Mouse (Mus musculus): ENCODE measurements at regions not wholly inside any gene's neighbourhood (a gene's known extent, or its start where the extent isn't known, plus 50 kb on each side); places are given as distances from the start of the nearest gene placed in this dataset.

DNA sequence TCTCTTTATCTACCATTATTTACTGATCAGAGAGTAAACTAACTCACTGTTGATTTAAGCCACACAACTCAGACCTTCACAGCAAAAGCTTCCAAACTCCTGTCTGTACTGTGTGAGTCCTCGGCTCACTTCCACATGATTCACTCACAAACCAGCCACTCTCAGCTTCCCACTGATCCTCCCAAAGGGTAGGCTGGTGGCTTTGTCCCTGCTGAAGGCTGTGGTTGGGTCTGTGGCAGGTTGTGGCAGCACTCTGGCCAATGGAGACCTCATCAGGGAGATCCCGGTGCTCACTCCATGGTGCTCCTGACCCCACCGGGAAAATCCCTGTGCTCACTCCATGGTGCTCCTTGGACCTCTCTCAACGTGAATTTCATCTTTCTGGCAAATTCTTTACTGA, 170.1 kb downstream of the Gas1 start:
- no peak for DNase-seq (ENCODE audit: low spot score in 2 of 2)

DNA sequence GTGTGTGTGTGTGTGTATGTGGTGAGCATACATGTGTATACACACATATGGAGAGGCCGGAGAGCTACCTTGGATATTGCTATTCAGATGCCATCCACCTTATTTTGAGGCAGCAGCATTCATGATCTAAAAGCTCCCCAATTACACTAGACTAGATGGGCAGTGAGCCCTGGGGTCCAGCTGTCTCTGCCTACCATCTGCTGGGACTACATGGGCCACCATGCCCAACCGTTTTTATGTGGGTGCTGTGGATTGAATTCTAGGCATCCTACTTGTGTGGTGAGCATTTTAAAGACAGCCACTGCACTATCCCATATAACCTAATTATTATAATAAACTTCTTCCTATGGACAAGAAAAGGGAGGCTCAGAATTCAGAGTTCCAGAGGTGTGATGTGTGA, 172.6 kb downstream of the Gas1 start:
- DNase-seq (ENCODE audit: low spot score in 2 of 2) = no peak

DNA sequence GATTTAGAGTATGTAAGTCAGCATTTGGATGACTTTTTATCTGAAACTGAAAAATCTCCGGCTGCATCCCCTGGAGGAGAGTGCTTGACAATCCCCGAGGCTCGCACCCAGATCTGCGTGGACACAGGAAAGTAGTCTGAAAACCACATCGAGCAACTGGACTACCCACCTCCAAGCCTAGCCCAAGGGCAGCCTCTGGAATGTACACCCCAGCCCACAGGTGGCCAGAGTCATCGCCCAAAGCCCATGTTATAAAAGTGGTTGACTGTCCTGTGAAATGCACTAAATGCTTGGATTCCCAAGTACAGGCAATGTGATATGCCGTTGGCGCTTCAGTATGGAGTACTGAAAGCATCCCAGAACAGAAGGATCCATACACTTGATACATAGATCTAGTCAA, 175.1 kb downstream of the Gas1 start:
- no peak for DNase-seq (ENCODE audit: low spot score in 2 of 2)

DNA sequence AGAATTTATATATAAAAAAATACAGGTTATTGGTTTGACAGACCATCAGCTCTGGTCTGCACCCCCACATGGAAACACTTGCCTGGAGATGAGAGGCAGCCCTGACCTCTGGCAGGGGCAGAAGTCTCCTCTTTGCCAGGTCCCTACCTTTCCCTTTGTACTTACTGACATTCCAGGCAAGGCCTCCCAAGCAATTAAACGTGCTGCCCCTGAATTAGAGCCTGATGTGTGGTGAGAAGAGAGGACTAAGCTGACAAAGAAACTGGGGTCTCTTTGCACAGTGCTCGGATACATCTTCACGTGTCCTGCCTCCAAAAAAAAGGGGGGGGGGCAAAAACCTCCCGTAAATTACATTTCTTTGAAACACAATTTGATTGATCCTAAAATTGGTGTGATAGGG, 175.5 kb downstream of the Gas1 start:
- no peak for DNase-seq (ENCODE audit: low spot score in 2 of 2)

DNA sequence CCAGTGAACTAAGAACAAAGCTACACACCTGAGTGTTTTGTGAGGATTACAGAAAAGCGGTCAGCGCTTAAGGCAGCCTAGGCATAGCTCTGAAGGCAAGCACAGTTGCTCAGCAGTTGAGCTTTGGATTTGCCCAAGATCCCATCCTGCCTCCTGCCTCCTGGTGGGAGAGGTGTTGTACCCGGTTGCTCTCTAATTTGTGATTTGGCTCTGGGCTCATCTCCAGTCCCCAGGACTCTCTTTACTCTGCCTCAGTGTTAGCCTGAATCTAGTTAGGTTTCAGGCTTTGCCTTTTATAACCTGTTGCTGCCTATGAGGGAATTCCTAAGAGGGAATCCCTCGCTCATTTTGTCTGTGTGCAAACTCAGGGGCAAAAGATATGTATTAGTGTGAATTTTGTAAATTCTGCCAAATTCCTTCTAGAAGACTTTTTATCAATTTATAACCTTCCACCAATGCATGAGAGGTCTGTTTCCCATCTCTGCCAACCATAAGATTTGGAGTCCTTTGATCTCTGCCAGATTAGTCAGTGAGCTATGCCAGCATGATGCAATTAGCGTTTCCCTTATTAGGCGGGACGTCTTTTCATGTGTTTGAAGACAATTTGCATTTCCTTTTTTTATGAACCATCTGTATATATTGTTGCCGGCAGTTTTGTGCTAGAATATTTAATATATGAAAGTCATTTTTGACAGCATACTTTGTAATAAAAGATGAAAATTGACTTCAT, 176.4 kb downstream of the Gas1 start:
- no peak for DNase-seq (ENCODE audit: low spot score in 2 of 2)

DNA sequence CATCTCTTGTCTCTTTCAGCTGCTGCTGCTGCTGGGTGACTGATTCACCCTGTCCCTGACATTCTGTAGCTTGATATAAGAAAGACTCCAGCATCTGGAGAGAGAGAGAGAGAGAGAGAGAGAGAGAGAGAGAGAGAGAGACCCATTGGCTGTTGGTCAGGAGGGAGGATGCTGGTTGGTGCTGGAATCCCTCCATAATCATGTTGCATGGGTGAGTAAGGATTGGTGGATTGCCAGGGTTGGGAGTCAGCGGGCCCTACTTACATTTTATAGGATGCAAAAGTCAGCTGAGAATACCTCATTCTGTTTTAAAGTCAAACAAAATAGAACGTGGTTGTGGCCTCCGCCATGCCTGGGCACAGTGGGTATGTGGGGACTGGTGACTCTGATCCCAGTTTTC, 174.5 kb upstream of the Tut7 start:
- DNase-seq (ENCODE audit: low spot score in 2 of 2) = no peak

DNA sequence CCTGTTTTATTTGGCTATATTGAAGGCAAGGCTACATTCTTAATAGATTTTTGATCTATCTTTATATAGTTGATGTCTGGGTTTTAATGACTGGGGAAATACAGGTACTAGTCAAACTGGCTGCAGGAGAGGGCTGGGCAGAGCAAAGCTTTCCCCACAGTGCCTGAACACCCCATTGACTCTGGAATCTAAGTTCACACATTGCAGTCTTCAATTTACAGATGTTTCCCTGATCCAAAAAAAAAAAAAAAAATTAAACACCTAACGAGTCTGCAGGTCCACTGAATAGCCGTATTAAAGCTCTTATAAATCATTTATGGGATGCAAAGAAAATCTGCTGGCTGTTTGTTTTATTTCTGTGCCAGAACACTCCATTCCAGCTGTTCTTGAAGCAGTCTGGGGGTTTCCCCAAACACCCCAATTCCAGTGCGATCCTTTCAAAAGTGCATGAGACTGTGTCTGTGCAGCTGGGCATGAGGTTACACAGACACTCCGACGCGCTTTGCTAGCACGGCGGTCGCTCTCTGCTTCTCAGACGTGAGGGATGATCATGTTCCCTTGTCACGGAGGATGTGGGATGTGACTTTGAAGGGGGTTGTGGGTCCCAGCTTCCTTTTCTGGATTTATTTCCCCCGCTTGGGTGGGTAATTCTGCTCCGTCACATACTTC, 173.3 kb upstream of the Tut7 start:
- no peak for DNase-seq (ENCODE audit: low spot score in 2 of 2)

DNA sequence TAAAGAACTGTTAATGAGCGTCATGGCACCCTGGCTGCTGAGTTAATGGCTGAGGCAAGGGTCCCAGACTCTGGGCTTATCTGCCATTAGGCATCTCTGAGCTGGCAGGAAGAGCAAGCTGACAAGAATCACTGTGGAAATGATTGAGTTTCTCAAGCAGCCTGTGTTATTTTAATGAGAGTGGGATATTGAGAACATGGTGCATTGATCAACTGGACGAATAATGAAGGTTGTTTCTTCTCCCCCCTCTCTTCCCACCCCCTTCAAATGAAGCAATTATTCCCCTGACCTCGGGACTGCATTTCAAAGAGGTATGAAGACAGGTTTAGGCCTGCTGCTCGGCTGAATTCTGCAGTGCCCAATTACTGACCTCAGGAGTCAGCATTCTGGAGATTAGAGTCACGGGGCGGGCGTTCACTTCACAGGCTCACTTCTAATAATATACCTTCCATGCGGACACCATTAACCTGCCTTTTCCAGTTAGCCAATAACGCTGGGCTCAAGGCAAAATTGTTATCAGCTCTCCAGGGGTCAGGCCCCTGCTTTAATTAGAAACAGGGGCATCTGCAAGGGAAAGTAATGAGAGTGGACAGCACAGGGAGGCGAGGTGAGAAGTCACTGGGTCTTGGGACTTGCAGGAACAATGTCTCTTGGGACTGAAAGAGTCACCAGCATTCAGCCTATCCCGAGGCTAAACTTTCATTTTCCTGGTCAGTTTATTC, 170.0 kb upstream of the Tut7 start:
- DNase-seq (ENCODE audit: low spot score in 2 of 2) = no peak

DNA sequence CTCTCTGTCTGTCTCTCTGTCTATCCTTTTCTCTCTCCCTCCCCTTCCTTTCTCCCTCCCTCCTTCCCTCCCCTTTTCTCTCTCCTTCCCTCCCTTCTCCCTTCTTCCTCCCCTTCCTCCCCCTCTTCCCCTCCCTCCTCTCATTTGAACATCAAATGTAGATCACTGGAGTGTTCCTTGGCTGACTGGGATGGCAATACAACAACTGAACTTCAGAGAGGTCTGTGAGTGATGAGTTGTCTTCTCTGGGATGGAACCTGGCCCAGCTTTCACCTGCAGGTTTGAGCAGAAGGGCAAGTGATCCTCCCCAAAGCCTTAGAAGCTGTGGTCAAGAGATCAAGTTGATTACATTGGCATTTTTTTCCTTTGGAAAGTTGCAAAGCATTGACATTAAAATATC, 169.4 kb upstream of the Tut7 start:
- DNase-seq (ENCODE audit: low spot score in 2 of 2) = no peak

DNA sequence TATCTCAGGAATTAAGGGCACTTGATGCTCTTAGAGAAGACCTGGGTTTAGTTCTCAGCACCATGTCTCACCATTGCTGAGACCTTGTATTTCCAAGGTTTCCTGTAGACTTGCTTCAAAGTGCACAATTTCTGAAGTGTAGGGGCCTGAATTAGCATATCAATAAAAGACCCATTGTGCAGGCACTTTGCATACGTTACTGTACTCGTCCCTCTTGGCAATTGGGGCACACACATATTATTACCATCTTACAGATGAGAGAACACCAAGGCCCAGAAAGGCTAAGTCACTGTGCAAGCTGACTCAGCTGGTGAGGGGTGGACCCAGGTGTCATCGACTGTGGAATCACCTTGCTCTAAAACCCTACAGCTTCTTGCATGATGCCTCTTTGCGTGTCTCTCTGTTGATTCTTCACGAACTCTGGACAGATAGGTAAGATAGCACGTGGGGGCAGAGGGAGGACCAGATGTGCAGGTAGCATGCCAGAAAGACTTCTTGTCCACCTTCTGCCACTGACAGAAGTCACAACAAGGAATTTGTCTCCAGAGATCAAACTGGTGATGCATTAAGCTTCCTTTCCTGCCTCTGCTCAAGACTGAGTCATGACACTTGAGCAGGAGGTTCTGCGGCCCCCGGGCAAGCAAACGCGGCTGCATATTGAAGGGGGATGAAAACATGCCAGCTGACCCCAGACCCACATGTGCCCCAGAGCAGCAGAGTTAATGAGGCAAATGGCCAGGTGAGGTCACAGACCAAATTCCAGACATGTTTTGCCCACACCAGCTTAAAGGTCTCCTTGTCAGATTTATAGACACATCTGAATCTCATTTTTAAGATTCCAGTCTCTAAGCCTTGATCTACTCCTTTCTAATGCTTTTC, 167.7 kb upstream of the Tut7 start:
- DNase-seq (ENCODE audit: low spot score in 2 of 2) = no peak

DNA sequence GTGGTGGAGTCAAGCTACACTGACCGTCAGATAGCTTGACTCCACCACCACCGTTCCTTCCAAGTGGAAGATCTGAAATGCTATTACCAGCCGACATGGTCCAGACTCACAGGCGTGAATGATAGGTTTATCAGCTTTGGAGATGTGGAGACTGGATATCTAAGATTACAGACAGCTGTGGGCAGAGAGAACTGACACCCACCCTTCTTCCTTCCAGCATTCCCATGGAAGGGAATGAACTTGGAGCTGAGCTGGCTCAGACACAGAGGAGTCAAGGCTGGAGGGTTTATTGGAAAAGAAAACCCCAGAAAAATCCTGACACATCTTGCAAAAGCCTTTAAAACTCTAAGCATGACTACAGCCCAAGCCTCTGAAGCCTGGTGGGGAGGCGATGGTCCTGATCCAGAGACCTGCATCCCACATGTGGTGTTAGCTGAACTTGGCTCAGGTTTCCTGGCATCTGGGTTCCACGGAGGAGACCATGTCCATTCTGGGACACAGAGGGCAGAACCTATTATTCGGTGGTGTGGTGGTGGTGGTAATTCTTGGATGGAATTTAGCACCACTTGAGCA, 165.5 kb upstream of the Tut7 start:
- DNase-seq (ENCODE audit: low spot score in 2 of 2) = no peak

DNA sequence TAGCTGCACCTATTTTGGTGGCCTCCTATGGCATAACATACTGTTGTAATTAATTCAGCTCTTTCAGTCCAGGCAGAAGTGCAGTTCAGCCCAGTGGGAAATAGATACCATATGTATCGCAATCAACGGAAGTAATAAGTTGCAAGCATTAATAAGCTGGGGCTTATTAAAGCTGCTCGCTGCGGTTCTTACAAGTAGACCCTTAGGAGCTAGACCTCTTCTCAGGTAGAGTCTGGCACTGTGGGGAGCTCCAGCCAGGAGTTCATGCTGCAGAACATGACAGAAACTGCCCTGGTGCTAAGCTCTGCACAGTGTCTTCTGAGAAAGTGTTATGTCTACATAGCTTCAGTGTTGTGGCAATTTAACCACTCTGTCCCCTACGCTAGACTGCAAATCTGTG, 153.5 kb upstream of the Tut7 start:
- no peak for DNase-seq (ENCODE audit: low spot score in 2 of 2)

DNA sequence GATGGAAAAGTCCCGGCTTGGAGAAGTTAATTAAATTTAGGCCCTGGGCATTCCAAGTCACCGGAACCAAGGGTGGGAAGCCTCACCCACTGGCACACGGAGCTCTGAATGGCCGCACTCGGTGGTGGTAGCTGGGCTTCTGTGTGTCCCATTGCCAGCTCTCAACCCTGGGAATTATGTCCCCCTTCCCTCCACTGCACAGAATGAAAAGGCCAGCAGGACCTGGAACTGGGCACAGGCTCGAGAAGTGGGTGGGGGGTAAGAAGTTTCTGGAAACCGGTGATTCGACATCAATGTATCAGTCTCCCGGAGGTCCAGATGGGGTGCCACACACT, 149.1 kb upstream of the Tut7 start:
- no peak for DNase-seq (ENCODE audit: low spot score in 2 of 2)

DNA sequence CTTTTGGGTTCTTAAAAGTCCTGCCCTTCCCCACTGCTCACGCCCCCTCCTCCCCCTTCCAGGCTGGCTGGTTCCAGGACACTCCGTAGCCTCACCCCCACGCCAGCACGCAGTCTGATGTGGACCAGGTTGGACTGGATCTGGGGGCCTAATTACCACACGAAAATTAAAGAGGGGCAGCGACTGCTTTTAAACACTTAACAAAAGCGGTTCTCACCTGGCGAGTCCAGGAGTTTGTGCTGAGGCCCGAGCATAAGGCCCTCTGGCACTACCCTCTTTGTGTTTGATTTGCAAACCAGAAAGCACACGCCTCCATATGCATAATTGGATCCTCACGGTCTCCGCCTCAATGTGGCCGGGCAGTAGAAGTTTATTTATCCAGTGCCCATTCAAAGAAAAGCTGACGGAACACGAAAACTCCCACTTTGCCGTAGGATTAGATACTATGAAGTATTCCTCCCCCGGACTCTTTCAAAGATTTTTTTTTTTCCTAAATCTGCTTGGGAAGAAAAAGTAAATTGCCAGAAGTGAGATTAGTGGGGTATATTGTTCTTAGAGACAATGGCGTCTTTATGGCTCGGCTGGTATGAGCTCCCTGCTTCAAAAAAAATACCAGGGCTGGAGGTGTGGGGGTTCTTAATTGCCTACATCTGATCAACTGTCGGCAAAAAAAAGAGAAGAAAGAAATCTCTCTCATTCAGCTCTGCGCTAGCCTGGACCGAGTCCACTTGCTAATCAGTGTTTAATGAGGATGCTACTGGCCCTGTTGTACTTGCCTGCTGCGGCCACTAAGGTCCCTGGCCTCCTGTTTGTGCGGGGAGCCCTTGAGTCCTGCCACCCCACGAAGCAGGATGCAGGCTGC, 148.5 kb upstream of the Tut7 start:
- no peak for DNase-seq (ENCODE audit: low spot score in 2 of 2)

DNA sequence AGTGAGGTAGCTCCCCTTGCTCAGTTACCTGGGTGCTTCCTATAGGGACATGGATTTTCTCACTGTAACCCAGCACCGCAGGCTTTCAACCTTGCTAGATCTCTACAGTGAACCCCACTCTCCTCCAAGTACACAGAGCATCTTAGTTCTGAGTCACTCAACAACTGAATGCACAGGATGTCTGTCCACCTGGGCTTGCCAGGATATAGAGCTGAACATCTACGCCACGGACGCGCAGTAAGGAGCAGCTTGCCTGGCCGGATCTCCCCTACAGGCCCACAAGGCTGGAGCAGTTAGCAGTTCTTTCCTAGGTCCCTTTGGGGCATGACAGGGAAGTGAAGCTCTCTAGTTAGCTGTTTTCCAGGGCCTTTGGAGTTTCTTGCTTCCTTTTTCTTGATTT, 147.5 kb upstream of the Tut7 start:
- no peak for DNase-seq (ENCODE audit: low spot score in 2 of 2)

DNA sequence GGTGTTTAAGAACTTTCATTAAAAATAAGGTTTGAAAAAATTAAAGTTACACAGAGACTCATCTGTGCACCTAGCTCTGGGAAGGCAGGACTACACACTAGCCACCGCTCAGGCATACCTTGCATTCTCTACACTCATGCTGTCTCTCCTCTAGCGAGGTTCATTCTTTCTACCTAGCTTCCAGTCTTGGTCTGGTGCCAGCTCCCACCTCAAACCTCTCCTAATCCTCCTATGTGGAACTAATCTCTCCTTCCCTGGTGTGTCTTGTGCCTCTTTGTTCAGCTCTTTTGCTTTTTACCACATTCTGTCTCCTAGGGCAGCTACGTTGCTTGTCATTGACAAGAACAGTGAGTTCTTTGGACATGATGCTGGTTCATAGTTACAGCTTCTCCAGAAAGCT, 146.5 kb upstream of the Tut7 start:
- no peak for DNase-seq (ENCODE audit: low spot score in 2 of 2)

DNA sequence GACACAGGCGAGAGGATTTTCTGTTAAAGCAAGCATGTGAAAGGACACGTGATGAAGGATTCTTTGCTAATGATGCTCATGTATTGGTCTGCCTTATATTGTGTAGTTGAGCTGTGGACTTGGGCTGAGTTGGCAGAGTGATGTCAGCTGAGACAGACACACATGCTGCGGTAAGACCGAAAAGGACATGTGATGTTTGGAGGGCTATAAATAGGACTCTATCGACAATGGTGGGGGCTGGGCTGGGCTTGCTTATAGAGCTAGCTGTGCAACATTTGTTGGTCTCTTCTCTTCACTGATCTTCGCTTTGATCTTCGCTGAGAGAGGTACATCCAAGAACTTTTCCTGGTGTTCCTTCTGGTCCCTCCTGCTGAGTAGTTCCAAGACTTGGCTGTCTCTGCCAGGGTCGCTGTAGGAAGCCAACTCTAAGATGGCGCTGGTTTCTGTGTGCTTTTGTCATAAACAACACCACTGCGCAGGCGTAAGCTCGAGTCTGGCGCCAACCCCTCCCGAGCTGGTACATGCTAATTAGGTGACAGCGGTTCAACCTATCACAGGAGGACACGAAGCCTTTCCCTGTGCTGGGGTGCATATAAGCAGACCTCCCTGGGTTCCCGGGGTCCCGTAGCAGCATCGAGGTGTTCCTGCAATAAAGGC, 145.8 kb upstream of the Tut7 start:
- no peak for DNase-seq (ENCODE audit: low spot score in 2 of 2)

DNA sequence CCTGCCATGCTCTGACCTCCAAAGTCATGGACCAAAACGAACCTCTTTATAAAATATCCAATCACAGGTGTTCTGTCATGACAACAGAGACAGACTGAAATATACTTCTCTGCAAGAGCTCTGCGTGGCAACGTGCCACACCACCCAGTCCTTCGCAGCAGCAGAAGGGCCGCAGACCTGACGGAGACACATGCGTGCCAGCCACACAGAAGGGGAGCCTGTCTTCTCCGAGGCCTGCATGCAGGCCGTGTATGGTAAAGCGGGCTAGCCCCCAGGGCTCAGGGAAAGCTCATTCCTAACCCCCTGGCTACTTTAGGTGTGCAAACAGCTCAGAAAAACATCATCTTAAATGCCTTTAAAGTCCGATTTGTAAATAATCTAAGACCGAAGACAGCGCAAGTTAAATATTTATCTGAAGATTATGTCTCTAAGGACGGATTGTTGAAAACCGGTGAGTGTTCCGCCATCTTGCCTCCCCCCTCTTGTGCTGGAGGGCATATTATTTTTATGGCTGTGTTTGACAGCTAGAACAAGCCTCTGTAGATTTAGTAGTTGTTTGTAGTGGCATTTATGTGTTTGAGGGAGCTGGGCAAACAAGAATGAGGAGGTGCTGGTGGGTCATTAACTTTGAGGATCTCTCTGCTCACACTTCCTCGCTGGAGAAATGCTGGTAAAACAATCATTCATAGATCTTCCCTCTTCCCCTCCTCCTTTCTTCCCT, 143.7 kb upstream of the Tut7 start:
- no peak for DNase-seq (ENCODE audit: low spot score in 2 of 2)

DNA sequence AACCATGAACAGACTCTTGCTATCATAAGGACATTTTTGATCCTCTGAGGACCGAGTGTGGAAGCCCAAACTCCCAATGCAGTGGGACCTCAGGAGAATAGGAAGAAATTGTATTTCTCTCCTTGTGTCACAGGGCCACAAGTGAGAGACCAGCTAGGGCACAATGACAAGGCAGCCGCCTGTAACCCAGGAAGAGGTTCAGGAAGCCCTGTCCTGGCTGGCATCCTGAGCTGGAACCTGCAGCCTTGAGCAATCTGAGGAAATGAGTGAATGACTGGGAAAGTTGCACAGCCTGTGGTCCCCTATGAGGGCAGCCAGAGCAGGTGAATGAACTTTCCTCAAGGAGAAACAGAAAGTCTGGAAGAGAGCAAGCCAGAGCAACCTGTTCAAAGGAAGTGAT, 142.0 kb upstream of the Tut7 start:
- DNase-seq (ENCODE audit: low spot score in 2 of 2) = no peak

Data from frontal cortex, postnatal 25 days (tissue).